Mouse (Mus musculus) heart, postnatal 36 days (tissue): ENCODE measurements at regions not wholly inside any gene's neighbourhood (a gene's known extent, or its start where the extent isn't known, plus 50 kb on each side); places are given as distances from the start of the nearest gene placed in this dataset.
"Not testable (repeated sequence)": the region's sequence is repeated elsewhere in the genome, so short reads cannot be mapped to it uniquely, and the experiment has no call there.

Source experiments
- DNase-seq, 2 experiments: peaks; one replicate each; pipeline ENCODE4 v3.0.0; 2021 to 2022
- intact Hi-C: fragments of 180-260 bp; cut with DNase I; formaldehyde crosslinking; loops from one replicate; pipeline ENCODE4 v1.15.1; 2025

DNA sequence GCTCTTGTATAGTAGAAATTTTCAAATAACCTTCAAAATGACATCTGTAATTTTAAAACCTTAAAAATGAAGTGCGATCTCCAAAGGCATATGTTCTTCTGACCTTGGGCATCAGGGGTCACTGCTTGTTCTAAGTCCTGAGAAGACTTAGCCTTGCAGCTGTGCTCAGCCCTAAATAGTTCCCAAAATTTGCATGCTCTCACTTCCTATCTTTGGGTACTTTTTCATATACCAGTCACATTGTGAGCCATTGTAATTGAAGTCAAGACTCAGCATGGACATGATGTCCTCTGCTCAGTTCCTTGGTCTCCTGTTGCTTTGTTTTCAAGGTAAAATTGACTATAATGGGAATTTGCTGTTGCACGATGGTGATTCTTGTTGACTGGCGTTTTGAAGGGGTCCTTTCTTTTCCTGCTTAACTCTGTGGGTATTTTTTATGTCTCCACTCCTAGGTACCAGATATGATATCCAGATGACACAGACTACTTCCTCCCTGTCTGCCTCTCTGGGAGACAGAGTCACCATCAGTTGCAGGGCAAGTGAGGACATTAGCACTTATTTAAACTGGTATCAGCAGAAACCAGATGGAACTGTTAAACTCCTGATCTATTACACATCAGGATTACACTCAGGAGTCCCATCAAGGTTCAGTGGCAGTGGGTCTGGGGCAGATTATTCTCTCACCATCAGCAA, 1144.6 kb upstream of the Tacstd2 start:
- intact Hi-C loops, result no loop called here
- no peak for DNase-seq

DNA sequence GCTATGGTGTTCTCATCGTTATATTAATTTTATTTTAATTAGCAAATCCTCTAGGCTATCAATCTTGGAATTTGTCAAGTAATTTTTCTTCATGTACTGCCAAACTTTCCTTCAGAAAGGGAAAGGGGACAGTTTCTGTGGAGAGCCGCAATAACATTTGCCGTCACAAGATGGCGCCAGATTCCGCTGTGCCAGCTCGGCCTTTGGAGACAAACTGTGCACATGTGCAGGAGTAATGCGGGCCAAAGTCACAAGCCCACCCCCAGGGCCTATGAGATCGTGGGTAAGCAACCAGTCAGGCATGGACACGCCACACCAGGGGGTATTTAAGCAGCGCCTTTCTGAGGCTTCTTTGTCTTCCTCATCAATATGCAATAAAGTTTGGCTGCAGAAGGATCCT, 1132.8 kb upstream of the Tacstd2 start:
- intact Hi-C loops, result not testable (repeated sequence)
- DNase-seq, result peak in 1 of 2 experiments; percentile 8

DNA sequence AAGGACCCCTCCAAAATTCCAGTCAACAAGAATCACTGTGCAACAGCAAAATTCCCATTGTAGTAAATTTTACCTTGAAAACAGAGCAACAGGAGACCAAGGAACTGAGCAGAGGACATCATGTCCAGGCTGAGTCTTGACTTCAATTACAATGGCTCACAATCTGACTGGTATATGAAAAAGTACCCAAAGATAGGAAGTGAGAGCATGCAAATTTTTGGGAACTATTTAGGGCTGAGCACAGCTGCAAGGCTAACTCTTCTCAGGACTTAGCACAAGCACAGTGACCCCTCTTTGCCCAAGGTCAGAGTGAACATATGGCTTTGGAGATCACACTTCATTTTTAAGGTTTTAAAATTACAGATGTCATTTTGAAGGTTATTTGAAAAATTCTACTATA, 1096.7 kb upstream of the Tacstd2 start:
- DNase-seq, intact Hi-C loops: not testable (repeated sequence)

DNA sequence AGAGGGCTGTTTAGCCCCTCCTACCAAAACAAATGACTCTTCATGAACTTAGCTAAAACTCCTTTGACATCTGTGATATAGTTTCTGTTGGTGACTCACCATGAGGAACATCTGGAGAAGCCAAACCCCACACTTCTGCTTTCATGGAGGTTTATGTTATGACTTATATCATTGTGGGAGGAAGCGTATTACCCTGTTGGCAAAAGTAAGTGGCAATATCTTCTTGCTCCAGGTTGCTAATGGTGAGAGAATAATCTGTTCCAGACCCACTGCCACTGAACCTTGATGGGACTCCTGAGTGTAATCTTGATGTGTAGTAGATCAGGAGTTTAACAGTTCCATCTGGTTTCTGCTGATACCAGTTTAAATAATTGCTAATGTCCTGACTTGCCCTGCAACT, 1096.2 kb upstream of the Tacstd2 start:
- no peak for DNase-seq
- intact Hi-C loops, result no loop called here

DNA sequence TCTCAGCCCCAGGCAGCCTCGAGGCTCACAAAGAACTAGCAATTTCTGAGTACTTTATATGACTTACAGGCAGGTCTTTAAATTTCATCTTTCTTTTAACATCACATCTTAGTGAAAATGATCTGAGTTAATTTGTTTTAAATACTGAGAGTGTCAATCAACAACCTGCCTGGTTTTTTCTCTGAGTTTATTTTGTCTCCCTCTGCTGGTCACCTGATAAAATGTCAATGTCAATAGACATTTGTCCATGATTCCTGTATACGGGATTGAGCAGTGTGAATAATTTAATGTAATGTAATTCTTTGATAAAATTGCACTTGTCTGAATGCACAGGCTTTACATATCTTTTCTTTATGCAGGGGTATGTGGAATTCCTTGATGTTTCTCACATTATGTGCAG, 1070.4 kb upstream of the Tacstd2 start:
- intact Hi-C loops, result no loop called here

More for the DNA sequence above, 1070.4 kb upstream of the Tacstd2 start:
- no peak for DNase-seq
